Mouse (Mus musculus): Measurements from ENCODE around the gene Rho. TPM values are rescaled to one million over a fixed set of nuclear protein-coding genes. Genes with fewer than 3 reads are reported as not detected.

The Rho gene
- total RNA-seq, 1 experiment, result 0.13 TPM

DNA sequence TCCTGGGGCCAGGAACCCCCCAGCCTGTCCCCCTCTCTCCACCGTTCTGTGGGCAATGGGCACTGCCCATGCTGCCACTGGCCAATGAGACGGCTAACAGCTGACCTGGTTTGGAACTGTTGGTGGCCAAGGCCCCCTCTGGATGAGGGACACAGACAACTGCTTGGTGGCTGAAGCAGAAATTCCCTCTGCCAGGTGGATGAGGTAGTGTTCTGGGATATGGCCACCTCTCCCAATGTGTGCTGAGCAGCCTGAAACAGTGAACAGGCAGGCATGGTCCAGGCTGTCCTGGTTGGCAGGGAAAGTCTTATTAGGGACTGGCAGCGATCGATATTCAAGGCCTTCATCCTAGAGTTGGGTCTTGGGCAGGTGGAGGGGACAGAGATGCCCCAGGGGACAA, 23.6 kb downstream of the Rho start:
- no peak overlapping the region for H3K4me3 ChIP-seq (ENCODE audit: insufficient read depth in 1 of 2, low read depth in 1 of 2, low read length in 2 of 2, poor library complexity in 1 of 2, severe bottlenecking in 1 of 2)
- no peaks in the 10 kb centered on the region for H3K4me1 ChIP-seq (ENCODE audit: control insufficient read depth in 2 of 2, insufficient read depth in 2 of 2, low read length in 2 of 2, poor library complexity in 1 of 2)
- H3K9me3 ChIP-seq (ENCODE audit: control insufficient read depth, insufficient read depth, low read depth, low read length), result no peaks in the 10 kb centered on the region
- TF ChIP-seq CHD2 (IDR thresholded peaks at IDR 0.05; ENCODE audit: low read depth, low read length), result no peak
- TF ChIP-seq HCFC1 (IDR thresholded peaks at IDR 0.05; ENCODE audit: borderline replicate concordance, insufficient read depth, low read length), result no peak
- no peak for TF ChIP-seq MAFK (IDR thresholded peaks at IDR 0.05; ENCODE audit: insufficient read depth, low read depth, low read length)
- no peak for TF ChIP-seq ZNF384 (IDR thresholded peaks at IDR 0.05; ENCODE audit: low read depth, low read length)
- TF ChIP-seq ZC3H11A (IDR thresholded peaks at IDR 0.05; ENCODE audit: borderline replicate concordance, low read depth, low read length), result no peak
- H3K27ac ChIP-seq (ENCODE audit: insufficient read depth, low read depth, low read length, poor library complexity, severe bottlenecking), result no peak overlapping the region
- no peaks in the 10 kb centered on the region for H3K36me3 ChIP-seq (ENCODE audit: control insufficient read depth, insufficient read depth, low read length, poor library complexity, severe bottlenecking)
- in situ Hi-C loops (cut with MboI; ENCODE audit: low sequenced_read_pairs in 2 of 2, unreplicated experiment in 2 of 2), result no loop called here
- no peak overlapping the region for H3K9ac ChIP-seq (ENCODE audit: insufficient read depth, low read depth, low read length, poor library complexity, severe bottlenecking)
- no peak for DNase-seq (ENCODE audit: low read depth, low spot score)

DNA sequence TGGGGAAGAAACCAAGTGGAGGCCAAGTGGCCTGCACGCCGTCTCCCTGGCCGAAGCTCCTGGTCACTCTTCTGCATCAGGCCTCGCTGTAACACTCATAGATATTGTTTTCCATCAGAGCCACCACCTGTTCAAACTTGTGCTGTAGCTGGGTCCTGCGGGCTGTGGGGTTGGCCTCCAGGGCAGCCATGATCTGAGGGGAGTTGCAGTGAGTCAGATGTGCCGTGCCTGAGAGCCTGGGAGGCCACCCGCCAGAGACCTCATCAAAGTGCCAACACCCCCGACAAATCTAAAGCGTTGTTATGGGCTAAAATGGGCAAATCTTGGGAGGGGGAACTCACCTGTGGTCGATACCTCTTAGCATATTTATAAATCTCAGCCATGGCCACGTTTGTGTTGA, 24.1 kb downstream of the Rho start:
- no peak for DNase-seq (ENCODE audit: low read depth, low spot score)
- in situ Hi-C loops (cut with MboI; ENCODE audit: low sequenced_read_pairs in 2 of 2, unreplicated experiment in 2 of 2), result no loop called here
- no peak overlapping the region for H3K9ac ChIP-seq (ENCODE audit: insufficient read depth, low read depth, low read length, poor library complexity, severe bottlenecking)
- no peak overlapping the region for H3K27ac ChIP-seq (ENCODE audit: insufficient read depth, low read depth, low read length, poor library complexity, severe bottlenecking)
- H3K4me1 ChIP-seq (ENCODE audit: control insufficient read depth in 2 of 2, insufficient read depth in 2 of 2, low read length in 2 of 2, poor library complexity in 1 of 2), result no peaks in the 10 kb centered on the region
- no peak for TF ChIP-seq MAFK (IDR thresholded peaks at IDR 0.05; ENCODE audit: insufficient read depth, low read depth, low read length)
- no peak for TF ChIP-seq CHD2 (IDR thresholded peaks at IDR 0.05; ENCODE audit: low read depth, low read length)
- TF ChIP-seq ZNF384 (IDR thresholded peaks at IDR 0.05; ENCODE audit: low read depth, low read length), result no peak
- TF ChIP-seq ZC3H11A (IDR thresholded peaks at IDR 0.05; ENCODE audit: borderline replicate concordance, low read depth, low read length), result no peak
- no peak for TF ChIP-seq HCFC1 (IDR thresholded peaks at IDR 0.05; ENCODE audit: borderline replicate concordance, insufficient read depth, low read length)
- H3K4me3 ChIP-seq (ENCODE audit: insufficient read depth in 1 of 2, low read depth in 1 of 2, low read length in 2 of 2, poor library complexity in 1 of 2, severe bottlenecking in 1 of 2), result no peak overlapping the region
- no peaks in the 10 kb centered on the region for H3K36me3 ChIP-seq (ENCODE audit: control insufficient read depth, insufficient read depth, low read length, poor library complexity, severe bottlenecking)
- H3K9me3 ChIP-seq (ENCODE audit: control insufficient read depth, insufficient read depth, low read depth, low read length), result no peaks in the 10 kb centered on the region

DNA sequence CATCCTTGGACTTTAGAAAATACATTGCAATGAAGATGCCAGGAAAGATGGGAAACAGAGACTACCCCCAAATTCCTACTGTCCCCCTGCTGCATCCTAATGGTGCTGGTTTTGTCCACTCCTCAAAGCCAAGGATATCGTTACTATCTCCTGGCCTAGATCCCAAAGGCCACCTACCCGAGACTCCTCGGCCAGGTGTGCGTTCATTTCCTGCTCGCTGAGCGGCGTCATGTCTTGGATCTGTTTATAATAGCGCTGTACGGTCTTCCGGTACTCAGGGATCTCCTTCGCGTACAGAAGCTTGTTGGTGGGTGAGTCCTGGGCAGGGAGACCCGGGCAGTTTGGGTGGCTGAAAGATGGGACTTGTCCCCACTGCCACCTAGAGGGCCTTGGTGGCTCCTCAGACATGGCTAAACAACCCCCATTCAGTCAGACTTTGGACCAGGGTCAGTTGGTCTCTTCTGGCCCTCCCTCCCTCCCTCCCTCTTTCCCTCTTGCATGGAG, 24.9 kb downstream of the Rho start:
- no peak overlapping the region for H3K9ac ChIP-seq (ENCODE audit: insufficient read depth, low read depth, low read length, poor library complexity, severe bottlenecking)
- in situ Hi-C loops (cut with MboI; ENCODE audit: low sequenced_read_pairs in 2 of 2, unreplicated experiment in 2 of 2), result no loop called here

DNA sequence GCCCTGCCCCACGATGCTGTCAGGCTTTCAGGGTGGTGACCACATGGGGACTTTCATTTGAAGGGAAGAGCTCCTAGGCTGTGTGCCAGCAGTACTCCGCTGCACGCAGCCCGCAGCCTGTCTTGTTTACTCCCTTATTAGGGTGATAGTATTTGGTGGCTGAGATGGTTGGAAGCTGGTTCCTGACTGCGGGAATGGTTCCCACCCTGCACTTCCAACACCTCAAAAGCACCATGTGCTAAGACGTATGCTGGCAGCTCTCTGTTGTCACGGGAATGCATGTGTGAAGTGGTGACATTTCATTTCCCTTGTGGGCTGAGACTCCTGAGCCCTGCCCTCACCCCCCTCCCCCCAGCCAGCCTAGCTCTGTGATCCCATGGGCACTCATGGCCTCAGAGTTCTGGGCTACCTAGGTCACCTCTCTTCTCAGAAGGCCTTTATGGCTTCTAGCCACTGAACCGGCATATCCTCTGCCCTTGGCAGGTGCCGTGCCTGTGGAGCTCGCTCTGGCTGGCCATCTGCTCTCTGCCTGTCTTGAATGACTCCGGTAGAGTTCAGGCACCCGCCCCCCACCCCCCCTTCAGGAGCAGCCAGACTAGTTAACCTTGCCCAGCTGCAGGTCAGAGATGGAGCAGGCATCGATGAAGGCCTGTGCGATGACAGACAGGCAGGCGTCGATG, 25.5 kb downstream of the Rho start:
- Histone ChIP-seq H3K4me1 (ENCODE audit: control insufficient read depth in 2 of 2, insufficient read depth in 2 of 2, low read length in 2 of 2, poor library complexity in 1 of 2) (no peaks in the 10 kb centered on the region), H3K9ac (ENCODE audit: insufficient read depth, low read depth, low read length, poor library complexity, severe bottlenecking) (no peak overlapping the region), H3K4me3 (ENCODE audit: insufficient read depth in 1 of 2, low read depth in 1 of 2, low read length in 2 of 2, poor library complexity in 1 of 2, severe bottlenecking in 1 of 2) (no peak overlapping the region), H3K9me3 (ENCODE audit: control insufficient read depth, insufficient read depth, low read depth, low read length) (no peaks in the 10 kb centered on the region), H3K36me3 (ENCODE audit: control insufficient read depth, insufficient read depth, low read length, poor library complexity, severe bottlenecking) (no peaks in the 10 kb centered on the region), H3K27ac (ENCODE audit: insufficient read depth, low read depth, low read length, poor library complexity, severe bottlenecking) (no peak overlapping the region)
- in situ Hi-C loops (cut with MboI; ENCODE audit: low sequenced_read_pairs in 2 of 2, unreplicated experiment in 2 of 2), result no loop called here
- TF ChIP-seq ZC3H11A (IDR thresholded peaks at IDR 0.05; ENCODE audit: borderline replicate concordance, low read depth, low read length) (no peak), CHD2 (IDR thresholded peaks at IDR 0.05; ENCODE audit: low read depth, low read length) (no peak), HCFC1 (IDR thresholded peaks at IDR 0.05; ENCODE audit: borderline replicate concordance, insufficient read depth, low read length) (no peak), MAFK (IDR thresholded peaks at IDR 0.05; ENCODE audit: insufficient read depth, low read depth, low read length) (no peak), ZNF384 (IDR thresholded peaks at IDR 0.05; ENCODE audit: low read depth, low read length) (no peak)
- no peak for DNase-seq (ENCODE audit: low read depth, low spot score)

More for the DNA sequence above, 24.9 kb downstream of the Rho start:
- Histone ChIP-seq H3K4me3 (ENCODE audit: insufficient read depth in 1 of 2, low read depth in 1 of 2, low read length in 2 of 2, poor library complexity in 1 of 2, severe bottlenecking in 1 of 2) (no peak overlapping the region), H3K36me3 (ENCODE audit: control insufficient read depth, insufficient read depth, low read length, poor library complexity, severe bottlenecking) (no peaks in the 10 kb centered on the region), H3K9me3 (ENCODE audit: control insufficient read depth, insufficient read depth, low read depth, low read length) (no peaks in the 10 kb centered on the region), H3K27ac (ENCODE audit: insufficient read depth, low read depth, low read length, poor library complexity, severe bottlenecking) (no peak overlapping the region), H3K4me1 (ENCODE audit: control insufficient read depth in 2 of 2, insufficient read depth in 2 of 2, low read length in 2 of 2, poor library complexity in 1 of 2) (no peaks in the 10 kb centered on the region)
- TF ChIP-seq MAFK (IDR thresholded peaks at IDR 0.05; ENCODE audit: insufficient read depth, low read depth, low read length), result no peak
- TF ChIP-seq ZC3H11A (IDR thresholded peaks at IDR 0.05; ENCODE audit: borderline replicate concordance, low read depth, low read length), result no peak
- TF ChIP-seq HCFC1 (IDR thresholded peaks at IDR 0.05; ENCODE audit: borderline replicate concordance, insufficient read depth, low read length), result no peak
- TF ChIP-seq ZNF384 (IDR thresholded peaks at IDR 0.05; ENCODE audit: low read depth, low read length), result no peak
- no peak for TF ChIP-seq CHD2 (IDR thresholded peaks at IDR 0.05; ENCODE audit: low read depth, low read length)
- no peak for DNase-seq (ENCODE audit: low read depth, low spot score)
